Mouse (Mus musculus) brain, embryonic 14.5 days (tissue): Measurements from ENCODE around the gene Trp63.

ENCODE experiments used
- CTCF ChIP-seq: fragments of 200-500 bp; IDR thresholded peaks from 2 replicates; pipeline ENCODE4 v1.5.1; 2012; ENCODE audit warnings: inconsistent platforms, mild to moderate bottlenecking, moderate library complexity, borderline replicate concordance; ENCODE audit not compliant: insufficient read depth, insufficient read length; ENCODE audit errors: extremely low read depth
- POLR2A ChIP-seq: fragments of 200-500 bp; IDR thresholded peaks from 2 replicates; pipeline ENCODE4 v1.6.1; 2012; ENCODE audit warnings: mild to moderate bottlenecking, inconsistent platforms, borderline replicate concordance; ENCODE audit not compliant: poor library complexity, insufficient read depth, insufficient read length, severe bottlenecking; ENCODE audit errors: extremely low read depth

GRCm38 (mm10) chr16:25779964-25780363, 96.4 kb downstream of the Trp63 start:
- TF ChIP-seq CTCF (no peak), POLR2A (no peak)
